Mouse (Mus musculus) T-helper 1 cell (primary cell): ENCODE measurements at regions not wholly inside any gene's neighbourhood (a gene's known extent, or its start where the extent isn't known, plus 50 kb on each side); places are given as distances from the start of the nearest gene placed in this dataset.

Experiments used
- in situ Hi-C: fragments of 300-600 bp; cut with MboI, MseI; formaldehyde crosslinking; loops from one replicate; pipeline ENCODE4 v1.15.1; 2025; ENCODE audit warnings: high pct_unique_total_duplicates

- in situ Hi-C loops, result no loop called here
Measured at GRCm38 (mm10) chr11:63287766-63288165, 159.0 kb downstream of the Pmp22 start.

DNA sequence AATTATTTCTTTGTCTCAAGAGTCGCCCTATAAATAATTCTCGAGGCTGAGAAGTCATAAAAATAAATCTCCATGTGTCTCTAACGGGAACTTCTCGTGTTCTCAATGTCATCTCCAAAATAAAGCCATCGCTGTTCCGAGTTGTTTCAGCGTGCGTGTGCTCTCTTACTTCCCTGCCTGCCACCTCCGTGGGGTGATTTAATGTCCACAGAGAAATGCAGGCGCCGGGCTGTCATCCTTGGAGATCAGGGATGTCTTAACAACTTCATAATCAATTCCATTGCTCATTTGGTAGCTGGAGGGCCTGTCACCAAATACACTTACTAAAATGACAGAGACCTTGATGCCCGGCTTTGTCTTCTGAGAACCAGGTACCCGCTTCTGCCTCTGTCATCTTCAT lies 161.8 kb downstream of the Pmp22 start:
- in situ Hi-C loops, result no loop called here

DNA sequence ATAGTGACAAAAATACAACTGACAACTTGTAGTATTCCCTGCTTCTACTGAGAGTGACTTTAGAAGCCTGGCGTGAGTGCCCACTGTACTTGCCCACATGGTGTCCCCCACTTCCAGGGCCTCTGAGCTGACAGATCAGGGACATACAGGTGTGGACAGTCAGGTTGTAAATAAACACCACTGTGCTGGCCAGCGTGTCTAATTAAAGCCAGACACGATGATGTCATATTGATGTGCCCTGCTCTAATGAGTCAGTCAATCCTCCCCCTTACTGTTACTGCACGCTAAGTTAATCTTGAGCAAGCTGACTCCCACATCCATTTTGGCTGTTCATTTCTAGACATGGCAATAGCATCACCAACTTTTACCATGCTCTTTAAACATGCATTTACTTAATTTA lies 164.7 kb downstream of the Pmp22 start:
- in situ Hi-C loops, result no loop called here

- in situ Hi-C loops, result no loop called here
Measured at GRCm38 (mm10) chr11:63294476-63294875, 165.7 kb downstream of the Pmp22 start.

GRCm38 (mm10) chr11:63296476-63296875 lies 167.7 kb downstream of the Pmp22 start:
- in situ Hi-C loops, result no loop called here

- in situ Hi-C loops, result no loop called here
Measured at GRCm38 (mm10) chr11:63299712-63300581, 171.2 kb downstream of the Pmp22 start.

DNA sequence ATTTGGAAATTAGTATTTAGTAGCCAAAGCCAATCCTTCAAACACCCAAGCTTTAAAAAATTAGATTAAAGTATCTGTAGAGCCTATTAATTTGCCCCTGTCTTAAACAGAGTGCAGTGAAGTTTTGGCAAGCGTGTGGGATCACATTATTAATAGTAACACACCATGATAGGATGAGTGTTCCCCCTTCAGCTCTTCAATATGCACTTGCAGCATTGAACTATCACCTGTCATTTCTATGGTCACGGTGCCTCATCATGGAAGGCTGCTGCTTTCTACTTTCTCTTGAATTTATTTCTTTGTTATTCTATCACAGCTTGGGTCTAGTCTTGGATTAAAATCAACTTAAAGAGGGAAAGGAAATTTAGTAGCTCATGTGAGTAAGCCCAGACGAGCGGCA lies 196.4 kb downstream of the Pmp22 start:
- in situ Hi-C loops, result no loop called here

GRCm38 (mm10) chr11:63326864-63327263 lies 198.1 kb downstream of the Pmp22 start:
- in situ Hi-C loops, result no loop called here

DNA sequence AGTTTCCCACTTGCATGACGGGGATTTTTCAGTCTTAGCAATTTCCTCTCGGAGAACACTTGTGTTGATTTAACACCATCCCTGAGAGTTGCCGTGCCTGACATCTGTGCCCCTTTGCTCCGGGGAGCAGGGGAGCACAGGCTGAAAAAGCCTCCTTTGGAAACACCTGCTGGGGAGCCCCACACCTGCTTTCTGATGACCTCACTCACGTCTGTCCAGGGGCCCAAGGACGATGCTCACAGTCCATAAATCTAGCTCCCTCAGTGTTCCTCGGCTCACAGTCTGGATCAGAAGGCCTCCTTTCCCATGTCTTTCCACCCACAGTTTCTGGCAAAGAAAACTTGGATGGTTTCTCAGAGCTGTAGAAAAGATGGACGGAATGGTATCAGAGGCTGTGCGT lies 208.7 kb downstream of the Pmp22 start:
- in situ Hi-C loops, result no loop called here

GRCm38 (mm10) chr11:63338277-63338676 lies 209.5 kb downstream of the Pmp22 start:
- in situ Hi-C loops, result no loop called here

DNA sequence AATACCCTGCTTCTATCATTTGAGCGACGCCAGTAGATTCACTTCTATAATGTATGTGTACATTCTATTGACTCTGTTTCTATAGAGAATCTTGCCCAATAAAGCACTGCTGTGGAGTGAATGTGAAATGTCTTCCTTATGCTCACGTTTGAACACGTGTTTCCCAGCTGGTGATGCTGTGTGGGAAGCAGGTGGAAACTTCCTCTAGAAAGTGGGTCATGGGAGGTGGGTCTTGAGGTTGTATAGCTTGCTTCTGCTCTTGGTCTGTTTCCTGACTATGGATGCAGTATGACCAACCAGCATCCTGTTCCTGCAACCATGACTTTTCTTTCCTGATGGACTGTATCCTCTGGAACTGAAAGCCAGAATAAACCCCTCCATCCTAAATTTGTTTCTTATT lies 216.9 kb downstream of the Pmp22 start:
- in situ Hi-C loops, result no loop called here

- in situ Hi-C loops, result no loop called here
Measured at GRCm38 (mm10) chr11:63350123-63350696, 221.4 kb downstream of the Pmp22 start.

- in situ Hi-C loops, result no loop called here
Measured at GRCm38 (mm10) chr11:63351999-63352398, 223.2 kb downstream of the Pmp22 start.

DNA sequence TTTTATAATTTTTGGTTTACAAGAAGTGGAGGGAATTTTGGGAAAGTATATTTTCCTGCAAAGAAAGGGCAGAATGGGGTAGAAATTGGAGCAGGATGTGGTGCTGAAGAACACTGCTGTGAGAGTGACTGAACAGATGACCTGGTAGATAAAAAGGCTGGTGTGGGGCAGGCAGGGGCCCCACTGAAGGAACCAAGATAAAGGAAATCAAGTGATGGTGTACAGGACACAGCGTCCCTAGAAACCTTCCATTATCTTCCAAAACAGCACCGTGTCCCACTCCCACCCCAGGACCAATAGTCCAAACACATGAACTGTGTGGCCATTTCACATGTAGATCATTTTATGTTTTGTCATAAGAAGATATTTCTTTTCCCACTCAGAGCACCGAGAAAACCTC lies 224.2 kb downstream of the Pmp22 start:
- in situ Hi-C loops, result no loop called here

DNA sequence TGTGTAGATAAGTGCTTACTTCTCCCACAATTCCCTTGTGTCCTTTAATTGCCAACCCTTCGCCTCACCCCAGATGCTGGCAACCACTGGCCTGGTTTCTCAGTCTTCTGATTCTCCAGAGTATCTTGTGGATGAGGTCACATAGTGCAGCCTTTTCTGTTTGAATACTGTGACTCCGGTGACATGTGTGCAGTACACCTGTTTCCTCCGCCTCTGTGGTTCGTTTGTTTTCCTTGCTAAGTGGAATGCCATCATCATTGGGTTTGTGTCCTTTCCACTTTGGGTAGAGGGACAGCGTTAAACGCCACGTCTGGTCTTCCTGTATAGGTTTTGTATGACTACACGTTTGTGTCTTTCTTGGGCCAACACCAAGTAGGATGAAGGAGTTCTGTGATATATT lies 224.9 kb downstream of the Pmp22 start:
- in situ Hi-C loops, result no loop called here

GRCm38 (mm10) chr11:63357772-63358344 lies 229.1 kb downstream of the Pmp22 start:
- in situ Hi-C loops, result no loop called here

DNA sequence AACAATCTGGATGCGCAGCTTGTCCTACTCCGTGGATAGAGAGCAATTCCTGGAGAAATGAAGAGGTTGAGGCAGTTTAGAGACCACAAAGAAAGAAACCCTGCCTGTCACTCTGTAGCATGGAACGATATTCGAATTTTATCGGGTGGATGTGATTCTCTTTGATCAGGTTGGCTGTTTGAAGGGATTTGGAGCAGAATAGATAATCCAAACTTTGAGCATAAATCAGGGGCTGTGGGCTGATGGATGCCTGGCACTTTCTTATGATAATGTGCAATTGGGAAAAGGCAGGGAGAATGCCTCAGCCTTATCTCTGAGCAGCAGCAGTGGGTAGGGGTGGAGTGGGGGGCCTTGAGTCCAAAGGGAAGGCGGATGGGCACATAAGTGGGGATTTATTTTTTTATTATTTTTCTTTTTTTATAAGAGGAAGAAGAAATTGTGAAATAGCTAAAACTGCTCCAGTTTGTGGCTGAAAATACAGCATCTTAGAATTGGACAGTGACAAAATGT lies 239.0 kb downstream of the Pmp22 start:
- in situ Hi-C loops, result no loop called here

DNA sequence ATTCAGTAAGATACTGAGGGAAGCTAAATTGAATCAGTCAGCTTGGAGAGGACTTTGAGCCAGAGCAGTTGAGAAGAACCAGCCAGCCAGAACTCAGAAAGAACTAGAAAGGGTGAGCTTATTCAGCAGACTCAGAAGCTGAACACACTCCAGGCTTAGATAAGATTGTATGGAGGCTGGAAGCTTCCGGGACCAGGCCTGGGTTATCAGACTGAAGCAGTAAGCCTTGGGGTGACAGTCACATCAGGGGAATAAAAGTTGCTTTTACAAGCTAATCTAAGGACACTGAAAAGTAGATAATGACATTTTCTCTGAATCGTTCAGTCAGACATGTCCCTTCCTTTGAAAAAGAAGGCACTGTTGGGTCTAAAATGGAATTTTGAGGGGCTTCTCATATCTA lies 240.7 kb downstream of the Pmp22 start:
- in situ Hi-C loops, result no loop called here

GRCm38 (mm10) chr11:63376311-63376710 lies 247.5 kb downstream of the Pmp22 start:
- in situ Hi-C loops, result no loop called here

GRCm38 (mm10) chr11:63376991-63377390 lies 248.2 kb downstream of the Pmp22 start:
- in situ Hi-C loops, result no loop called here

DNA sequence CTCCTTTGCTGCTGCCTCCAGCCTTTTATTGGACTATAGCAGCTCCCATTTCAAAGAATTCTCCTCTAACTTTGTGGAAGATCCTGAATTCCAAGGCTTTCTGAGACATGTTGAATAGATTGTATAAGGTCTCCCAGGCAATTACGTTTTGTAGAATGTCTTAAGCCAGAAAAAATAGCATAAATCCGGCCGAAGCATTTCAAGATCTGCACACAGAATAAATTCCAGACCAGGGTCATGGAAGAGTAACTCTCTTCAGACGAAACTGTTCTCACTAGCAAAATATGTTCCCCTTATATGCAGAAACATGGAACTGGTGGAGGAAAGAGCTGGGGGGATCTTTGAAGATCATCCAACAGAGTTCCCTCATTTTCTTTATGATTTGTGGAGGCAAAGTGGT lies 259.5 kb downstream of the Pmp22 start:
- in situ Hi-C loops, result no loop called here

DNA sequence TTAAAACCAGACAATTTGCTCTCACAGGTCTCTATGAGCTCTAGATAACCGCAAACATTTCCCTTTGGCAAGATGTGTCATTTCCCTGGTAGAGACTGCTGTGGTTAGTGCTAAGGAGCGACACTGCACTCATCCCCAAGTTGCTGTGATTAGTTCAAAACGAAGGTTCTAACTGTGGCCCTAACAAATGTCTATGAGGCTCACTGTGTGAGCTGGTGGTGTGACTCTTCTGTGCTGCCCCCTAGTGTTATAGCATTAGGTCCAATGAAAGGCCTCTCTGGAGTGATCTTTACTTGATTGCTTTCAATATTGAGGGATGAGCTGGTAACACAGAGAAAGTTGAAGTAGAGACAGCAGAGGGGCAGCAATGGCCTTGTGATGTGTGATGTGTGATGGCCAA lies 262.7 kb downstream of the Pmp22 start:
- in situ Hi-C loops, result no loop called here

GRCm38 (mm10) chr11:63392378-63392777 lies 263.6 kb downstream of the Pmp22 start:
- in situ Hi-C loops, result no loop called here
